Mouse (Mus musculus) layer of hippocampus, postnatal 10 days (tissue): ENCODE measurements at regions not wholly inside any gene's neighbourhood (a gene's known extent, or its start where the extent isn't known, plus 50 kb on each side); places are given as distances from the start of the nearest gene placed in this dataset.
A peak's percentile ranks its signal among the peaks of the same experiment; 100 is the strongest.
"Not testable (repeated sequence)": the region's sequence is repeated elsewhere in the genome, so short reads cannot be mapped to it uniquely, and the experiment has no call there.

Experiments used
- DNase-seq, 2 experiments: peaks; one replicate each; pipeline ENCODE4 v3.0.0; 2021; ENCODE audit warnings: low spot score in 2 of 2

GRCm38 (mm10) chr13:58663316-58663715, 52.6 kb upstream of the Slc28a3 start:
- DNase-seq = no peak

GRCm38 (mm10) chr13:58668664-58669063, 58.0 kb upstream of the Slc28a3 start:
- DNase-seq = no peak

GRCm38 (mm10) chr13:58670206-58670605, 59.5 kb upstream of the Slc28a3 start:
- DNase-seq = no peak

- DNase-seq = not testable (repeated sequence)
Measured at GRCm38 (mm10) chr13:58675611-58676010, 64.9 kb upstream of the Slc28a3 start.

GRCm38 (mm10) chr13:58677521-58677920, 66.8 kb upstream of the Slc28a3 start:
- DNase-seq = no peak

- DNase-seq = no peak
Measured at GRCm38 (mm10) chr13:58679663-58680062, 69.0 kb upstream of the Slc28a3 start.

- DNase-seq = no peak
Measured at GRCm38 (mm10) chr13:58686822-58687221, 76.1 kb upstream of the Slc28a3 start.

- no peak for DNase-seq
Measured at GRCm38 (mm10) chr13:58687609-58688008, 76.9 kb upstream of the Slc28a3 start.

GRCm38 (mm10) chr13:58688249-58688648, 77.6 kb upstream of the Slc28a3 start:
- DNase-seq = no peak

- no peak for DNase-seq
Measured at GRCm38 (mm10) chr13:58694703-58695102, 84.0 kb upstream of the Slc28a3 start.

- DNase-seq = no peak
Measured at GRCm38 (mm10) chr13:58695964-58696363, 85.3 kb upstream of the Slc28a3 start.

- DNase-seq = peak in 1 of 2 experiments; percentile 14
Measured at GRCm38 (mm10) chr13:58700021-58700420, 89.3 kb upstream of the Slc28a3 start.

- DNase-seq = no peak
Measured at GRCm38 (mm10) chr13:58704141-58704540, 93.5 kb upstream of the Slc28a3 start.

- no peak for DNase-seq
Measured at GRCm38 (mm10) chr13:58716584-58716983, 89.8 kb upstream of the Ntrk2 start.

GRCm38 (mm10) chr13:58730500-58731105, 75.8 kb upstream of the Ntrk2 start:
- DNase-seq = no peak

GRCm38 (mm10) chr13:58732776-58733175, 73.6 kb upstream of the Ntrk2 start:
- DNase-seq = no peak

GRCm38 (mm10) chr13:58733615-58734014, 72.8 kb upstream of the Ntrk2 start:
- no peak for DNase-seq

GRCm38 (mm10) chr13:58735577-58735976, 70.8 kb upstream of the Ntrk2 start:
- no peak for DNase-seq

GRCm38 (mm10) chr13:58740731-58741130, 65.6 kb upstream of the Ntrk2 start:
- DNase-seq = no peak

- DNase-seq = no peak
Measured at GRCm38 (mm10) chr13:58746056-58746455, 60.3 kb upstream of the Ntrk2 start.

- DNase-seq = no peak
Measured at GRCm38 (mm10) chr13:58747685-58748084, 58.7 kb upstream of the Ntrk2 start.

GRCm38 (mm10) chr13:58756125-58756524, 50.2 kb upstream of the Ntrk2 start:
- no peak for DNase-seq
